Mouse (Mus musculus) induced T-regulatory cell, adult 2 months (primary cell): Measurements from ENCODE around the gene Rpl41.
"Not testable (repeated sequence)": the region's sequence is repeated elsewhere in the genome, so short reads cannot be mapped to it uniquely, and the experiment has no call there.

Source experiments
- DNase-seq: peaks from one replicate; pipeline ENCODE4 v3.0.0-alpha.2; 2012; ENCODE audit warnings: low read depth

The Rpl41 gene

DNA sequence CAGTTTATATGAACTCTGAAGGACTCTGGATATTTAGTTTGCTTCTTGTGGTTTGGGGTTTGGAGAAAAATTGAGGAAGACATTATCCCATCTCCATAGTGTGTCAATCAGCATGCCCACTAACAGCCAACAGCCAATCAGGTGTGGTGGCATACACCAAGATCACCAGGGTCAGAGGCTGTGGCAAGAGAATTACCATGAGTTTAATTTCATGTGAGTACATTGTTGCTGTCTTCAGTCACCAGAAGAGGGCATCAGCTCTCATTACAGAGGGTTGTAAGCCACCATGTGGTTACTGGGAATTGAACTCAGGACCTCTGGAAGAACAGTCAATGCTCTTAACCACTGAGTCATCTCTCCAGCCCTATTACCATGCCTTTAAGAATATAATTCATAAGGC lies 7.2 kb upstream of the Rpl41 start:
- peak; percentile 47 for DNase-seq

DNA sequence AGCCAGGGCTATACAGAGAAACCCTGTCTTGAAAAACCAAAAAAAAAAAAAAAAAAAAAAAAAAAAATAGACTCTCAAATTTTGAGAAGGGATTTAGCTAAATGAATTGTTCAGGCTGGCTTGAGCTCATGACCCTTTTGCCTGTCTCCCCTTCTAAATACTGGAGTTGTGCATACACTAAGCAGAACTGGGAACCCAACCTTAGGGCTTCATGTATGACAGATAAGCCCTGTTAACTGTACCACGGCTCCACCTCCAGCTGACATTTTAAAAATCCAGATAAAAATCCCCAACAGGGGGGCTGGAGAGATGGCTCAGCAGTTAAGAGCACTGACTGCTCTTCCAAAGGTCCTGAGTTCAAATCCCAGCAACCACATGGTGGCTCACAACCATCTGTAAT lies 6.5 kb upstream of the Rpl41 start:
- not testable (repeated sequence) for DNase-seq

DNA sequence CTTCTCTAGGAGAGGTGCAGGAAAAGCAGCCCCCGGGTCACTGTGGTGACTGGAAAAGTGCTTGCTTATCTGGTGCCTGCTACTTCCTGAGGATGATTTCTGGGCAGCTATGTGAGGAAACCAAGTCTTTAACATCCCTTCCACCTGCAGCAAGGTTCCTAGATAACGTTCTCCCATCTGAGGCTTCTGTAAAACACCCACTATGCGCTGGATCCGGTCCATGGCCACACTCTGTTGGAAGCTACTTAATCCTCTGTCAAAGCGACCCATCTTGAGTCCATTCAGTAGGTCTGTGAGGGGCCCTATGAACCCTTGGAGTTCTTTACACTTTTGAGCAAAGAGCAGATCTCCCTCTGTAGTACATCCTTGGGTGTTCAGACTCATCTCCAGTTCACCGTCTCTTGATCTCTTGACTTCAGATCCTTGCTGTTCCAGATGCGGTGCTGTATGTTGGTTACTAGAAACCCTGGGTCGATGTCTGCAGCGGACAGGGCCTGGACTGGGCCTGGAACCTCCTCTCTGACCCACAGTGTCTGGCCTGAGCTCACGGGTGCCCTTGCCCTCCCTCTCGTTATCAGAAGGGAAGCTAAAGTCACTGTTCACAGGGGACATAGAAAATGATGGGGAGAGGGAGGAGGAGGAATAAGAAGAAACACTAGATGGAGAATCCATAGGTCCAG lies 1.2 kb upstream of the Rpl41 start:
- DNase-seq = not testable (repeated sequence)

DNA sequence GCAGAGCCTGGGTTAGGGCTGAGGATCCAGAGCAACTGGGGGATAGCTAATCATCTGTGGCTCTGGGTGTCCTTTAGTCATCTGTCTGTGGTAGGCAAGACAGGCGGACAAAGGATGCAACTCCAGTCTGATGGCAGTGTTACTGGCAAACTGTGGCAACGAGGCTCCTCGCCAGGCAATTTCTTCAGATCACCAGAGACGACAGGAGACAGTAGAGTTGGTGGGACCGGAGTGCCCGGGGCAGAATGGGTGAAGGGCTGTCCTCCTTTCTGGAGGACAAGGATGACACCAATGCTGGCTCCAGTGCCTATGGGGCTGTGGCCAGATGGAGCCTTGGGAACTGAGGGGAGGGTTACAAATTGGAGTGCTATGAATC lies 565 bp upstream of the Rpl41 start:
- peak; percentile 45 for DNase-seq

DNA sequence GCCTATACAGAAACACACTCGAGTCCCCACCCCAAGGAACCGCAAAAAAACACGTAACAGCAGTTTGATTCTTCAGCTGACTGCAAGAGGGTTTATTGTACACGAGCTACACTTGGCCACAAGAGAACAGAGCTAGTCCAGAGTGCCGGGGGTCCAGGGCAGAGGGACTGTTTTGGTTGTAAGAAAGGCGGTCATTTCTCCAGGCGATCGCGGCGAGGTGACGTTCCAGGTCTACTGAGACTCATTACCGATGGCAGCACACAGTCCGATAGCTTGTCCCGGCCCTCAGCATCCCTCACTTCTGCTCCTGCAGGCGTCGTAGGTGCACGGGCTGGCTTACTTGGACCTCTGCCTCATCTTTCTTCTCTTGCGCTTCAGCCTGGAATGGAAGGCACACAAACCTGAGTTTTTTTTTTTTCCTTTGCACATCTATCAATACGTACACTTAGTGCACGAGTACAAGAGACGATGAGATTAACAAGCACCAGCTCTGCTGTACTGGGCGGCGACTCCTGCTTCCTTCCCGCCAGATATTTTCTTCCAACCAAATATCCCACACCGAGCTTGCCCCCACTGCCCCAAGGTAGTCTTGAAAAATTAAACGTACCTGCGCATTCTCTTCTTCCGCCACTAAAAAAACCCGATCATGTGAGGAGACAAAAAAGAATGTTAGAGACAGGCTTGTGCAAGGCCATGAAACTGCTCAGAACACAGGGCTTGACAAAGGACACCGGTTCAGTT lies 884 bp downstream of the Rpl41 start:
- DNase-seq = not testable (repeated sequence)

DNA sequence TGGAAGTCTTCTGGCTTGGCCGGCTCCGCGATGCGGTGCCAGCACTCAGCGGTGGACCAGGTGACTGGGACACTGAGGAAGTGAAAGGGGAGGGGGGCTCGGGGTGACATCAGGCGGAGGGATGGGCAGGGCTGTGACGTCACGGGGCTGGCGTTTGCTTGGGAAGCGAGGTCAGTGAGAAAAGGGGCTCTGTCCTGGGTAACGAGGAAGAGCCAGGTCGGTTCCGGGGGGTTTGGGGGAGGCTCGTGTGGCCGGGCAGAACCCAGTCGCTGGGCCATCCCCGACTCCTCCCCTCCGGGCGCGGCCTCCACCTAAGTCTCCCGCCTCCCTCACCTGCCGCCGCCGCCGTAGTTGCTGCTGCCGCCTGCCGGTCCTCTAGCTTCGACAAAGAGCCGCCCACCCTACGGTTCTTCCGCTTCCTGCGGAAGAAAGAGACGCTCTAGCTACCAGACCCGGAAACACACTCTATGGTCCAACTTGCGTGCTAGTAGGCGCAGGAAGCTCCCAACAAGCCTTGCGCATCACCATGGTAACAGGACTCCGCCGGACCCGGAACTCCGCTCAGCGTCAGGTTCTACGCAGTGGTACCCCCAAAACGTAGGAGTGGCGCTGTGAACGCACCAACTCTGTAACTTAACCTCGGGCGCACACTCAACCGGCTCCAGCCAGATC lies 1.6 kb downstream of the Rpl41 start, which contains the start of gene Zc3h10:
Gene Zc3h10 (minus strand): TSS at position 414 of the 672 bp plus-strand sequence.
- DNase-seq = peak; percentile 98

DNA sequence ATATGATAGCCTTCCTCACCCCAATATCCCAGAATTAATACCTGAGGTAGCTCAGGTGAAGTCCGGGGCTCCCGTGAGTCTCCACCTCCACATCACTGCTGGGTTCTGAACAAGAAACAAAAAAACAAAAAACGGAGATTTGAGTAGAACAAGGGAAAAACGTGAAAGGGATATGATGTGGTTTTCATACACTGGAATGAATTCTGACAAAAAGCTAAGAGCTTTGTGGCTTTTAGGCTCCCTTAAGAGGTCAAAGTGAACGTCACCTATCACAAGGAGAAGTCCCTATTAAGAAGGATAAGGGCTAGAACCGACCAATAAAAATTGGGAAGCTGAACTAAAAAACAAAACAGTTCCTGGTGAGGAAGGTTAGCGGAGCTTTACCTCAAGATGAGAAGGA lies 2.3 kb downstream of the Rpl41 start:
- DNase-seq = no peak

DNA sequence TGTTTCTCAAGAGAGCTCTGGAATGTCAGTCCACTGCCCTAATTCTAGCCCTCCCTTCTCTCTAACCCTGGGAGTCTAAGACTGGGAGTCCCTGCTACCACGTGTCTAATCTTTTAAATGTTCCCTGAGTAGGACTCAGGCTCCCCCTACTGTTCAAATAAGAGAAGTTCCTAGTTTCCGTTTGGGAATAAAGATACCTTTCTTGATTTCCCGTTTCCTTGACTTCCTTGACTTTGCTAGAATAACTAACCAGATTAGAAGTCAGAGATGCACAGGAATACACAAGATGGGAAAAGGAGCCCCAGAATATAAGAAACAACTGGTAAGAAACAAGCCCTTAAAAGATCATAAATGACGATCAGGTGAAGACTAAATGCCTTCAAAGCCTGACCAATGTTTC lies 2.7 kb downstream of the Rpl41 start:
- DNase-seq = peak; percentile 85

DNA sequence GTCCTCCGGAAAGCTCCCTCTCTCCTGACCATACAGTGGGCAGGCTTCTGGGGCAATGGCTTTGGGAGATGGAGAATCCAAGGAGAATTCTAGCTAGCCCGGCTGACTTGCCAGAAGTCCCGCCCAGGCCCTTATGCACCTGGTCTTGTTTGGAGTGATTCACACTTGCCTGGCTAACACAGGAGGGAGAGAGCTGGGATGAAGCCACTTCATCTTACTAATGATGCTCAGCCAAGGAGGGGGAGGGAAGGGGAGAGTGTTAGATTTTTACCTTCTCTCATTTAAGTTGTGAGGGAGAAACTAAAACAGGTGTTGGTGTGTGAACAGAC lies 3.6 kb downstream of the Rpl41 start:
- DNase-seq = no peak

DNA sequence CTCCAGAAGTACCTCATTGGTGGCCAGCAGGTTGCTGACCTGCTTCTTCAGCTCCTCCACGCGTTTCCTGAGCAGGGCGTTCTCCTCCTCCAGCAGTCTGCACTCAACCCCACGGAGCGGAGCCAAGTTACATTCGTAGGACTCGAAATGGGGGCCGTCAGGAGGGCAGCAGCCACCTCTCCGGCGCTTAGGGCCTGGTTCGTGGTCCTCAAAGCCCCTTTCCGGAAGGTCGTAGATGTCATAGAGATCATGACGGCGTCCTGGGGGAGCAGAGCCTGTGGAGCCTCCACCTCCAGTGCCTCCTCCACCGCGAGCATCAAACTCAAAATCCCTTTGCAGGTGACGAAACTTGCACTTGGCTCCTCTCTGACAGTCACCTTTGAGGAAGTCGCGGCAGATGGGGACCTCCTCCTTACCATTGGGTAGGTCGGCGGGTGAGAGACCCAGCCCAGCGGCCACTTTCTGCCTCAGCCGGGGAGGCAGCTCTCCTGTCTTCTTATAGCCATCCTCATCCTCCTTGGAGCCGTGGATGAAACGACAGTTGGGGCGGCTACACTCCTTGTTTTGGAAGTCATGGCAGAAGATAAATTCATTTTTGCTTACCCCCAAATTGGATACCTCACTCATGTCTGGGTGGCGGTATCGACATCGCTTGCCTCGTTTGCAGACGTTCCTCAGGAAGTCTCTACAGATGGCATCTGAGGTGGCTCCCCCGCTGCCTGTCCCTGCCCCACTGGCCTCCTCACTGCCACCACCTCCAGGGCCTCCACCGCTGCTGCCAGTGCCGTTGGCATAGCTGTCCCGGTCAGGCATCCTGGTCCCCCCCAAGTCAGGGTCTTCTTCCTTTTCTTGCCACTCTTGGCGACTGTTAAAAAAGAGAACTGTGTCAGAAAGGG lies 4.2 kb downstream of the Rpl41 start:
- DNase-seq = no peak

DNA sequence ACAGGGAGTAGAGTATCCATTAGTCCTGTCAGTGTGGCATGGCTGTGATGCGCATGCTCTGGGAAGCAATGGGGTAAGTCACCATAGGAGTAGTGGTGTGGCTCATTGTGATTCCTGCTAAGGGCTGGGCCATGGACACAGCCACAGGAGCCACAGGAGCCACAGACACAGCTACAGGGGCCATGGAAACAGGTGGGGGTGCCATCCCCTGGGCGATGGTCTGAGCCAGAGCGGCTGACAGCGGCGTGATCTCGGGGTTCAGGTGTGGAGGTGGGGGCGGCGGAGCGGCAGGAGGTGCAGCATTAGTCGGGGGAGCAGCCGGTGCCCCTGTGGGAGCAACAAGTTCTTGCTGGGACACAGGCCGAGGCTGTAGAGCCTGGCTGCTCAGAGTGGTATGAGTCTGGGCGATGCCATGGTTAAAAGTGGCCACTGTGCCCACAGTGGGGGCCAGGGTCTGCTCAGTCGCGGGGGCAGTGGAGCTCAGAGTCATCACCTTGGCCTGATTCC lies 4.9 kb downstream of the Rpl41 start:
- no peak for DNase-seq

DNA sequence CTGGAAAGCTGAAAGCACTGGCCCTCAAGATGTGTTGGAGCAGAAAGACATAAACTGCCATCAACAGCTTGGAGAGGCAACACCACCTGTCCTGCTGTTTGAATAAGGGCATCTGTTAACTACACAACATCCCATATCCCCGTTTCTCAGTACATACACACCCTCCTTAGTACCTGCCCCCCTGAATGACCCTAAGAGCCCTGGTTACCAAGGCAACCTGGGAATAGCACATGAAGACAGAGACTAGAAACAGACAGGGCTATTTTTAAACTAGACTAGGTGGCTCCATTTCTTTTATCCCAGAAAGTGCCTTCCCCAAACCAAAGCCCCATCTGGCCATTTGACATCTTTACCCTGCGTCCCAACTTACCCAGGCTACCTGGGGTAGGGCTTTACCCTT lies 6.0 kb downstream of the Rpl41 start:
- DNase-seq = no peak

DNA sequence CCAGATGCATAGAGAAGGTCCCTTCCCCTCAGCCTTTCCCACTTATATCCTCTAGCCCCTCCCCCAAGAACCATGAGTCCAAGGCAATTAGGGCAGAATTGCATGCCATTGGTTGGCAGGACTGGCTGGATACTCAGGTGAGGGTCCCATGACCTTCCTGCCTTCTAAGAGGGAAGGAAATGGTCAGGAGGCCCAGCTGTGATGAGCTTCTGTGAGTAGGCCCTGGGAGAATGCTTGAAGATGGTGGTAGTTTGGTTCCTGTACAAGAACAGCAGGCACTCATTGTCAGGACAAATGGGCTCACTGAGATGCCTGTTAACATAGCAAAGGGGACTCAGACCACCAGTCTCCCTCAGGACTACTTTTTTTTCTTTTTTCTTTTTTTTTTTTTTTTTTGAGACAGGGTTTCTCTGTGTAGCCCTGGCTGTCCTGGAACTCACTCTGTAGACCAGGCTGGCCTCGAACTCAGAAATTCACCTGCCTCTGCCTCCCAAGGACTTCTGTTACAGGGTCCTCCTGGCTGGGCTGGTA lies 10.7 kb downstream of the Rpl41 start:
- DNase-seq = no peak

DNA sequence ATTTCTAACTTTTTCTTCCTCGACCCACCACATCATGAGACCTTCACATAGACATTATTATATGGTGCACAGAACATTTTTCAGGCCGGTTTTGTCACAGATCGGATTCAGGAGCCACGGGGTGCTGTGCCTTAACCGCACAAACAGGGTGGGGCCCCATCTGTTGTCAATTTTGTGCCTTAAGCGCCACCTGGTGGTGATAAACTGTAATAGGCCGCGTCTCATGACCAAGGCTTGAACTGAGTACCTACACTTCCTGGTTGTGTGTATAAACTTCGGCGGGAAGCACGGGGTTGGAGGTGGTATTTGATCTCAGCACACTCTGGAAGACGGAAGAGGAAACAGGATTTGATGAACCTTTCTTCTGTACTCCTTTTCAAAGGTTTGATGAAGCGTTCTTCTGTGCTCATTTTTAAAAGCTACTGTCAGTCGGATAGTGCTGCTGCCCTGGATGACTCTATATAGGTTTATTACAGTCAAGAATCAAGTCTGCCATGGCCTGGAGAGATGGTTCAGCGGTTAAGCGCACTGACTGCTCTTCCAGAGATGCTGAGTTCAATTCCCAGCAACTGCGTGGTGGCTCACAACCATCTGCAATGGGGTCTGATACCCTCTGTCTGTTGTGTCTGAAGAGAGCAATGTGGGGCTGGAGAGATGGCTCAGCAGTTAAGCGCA lies 12.7 kb downstream of the Rpl41 start:
- peak; percentile 99 for DNase-seq

DNA sequence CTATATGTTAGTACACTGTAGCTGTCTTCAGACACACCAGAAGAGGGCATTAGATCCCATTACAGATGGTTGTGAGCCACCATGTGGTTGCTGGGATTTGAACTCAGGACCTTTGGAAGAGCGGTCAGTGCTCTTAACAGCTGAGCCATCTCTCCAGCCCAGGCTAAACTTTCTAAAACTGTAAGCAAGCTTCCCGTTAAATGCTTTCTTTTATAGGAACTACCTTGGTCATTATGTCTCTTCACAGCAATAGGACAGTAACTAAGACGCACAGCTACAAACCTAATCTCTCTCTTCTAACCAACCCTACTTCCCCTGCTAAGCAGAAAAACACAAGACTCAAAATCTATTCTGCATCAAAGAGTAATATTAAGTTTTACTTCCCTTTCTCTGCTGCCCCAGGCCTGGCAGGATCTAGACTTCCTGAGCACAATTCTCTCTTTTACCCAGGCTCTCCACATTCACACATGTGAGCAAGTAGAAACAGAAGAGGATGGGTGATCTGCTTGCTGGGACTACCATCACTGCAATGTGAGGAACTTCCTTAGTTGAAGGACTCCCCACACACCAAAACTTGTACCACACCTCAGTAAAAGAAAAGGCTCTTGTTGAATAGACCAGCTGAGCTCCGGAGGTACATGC lies 13.4 kb downstream of the Rpl41 start:
- no peak for DNase-seq

DNA sequence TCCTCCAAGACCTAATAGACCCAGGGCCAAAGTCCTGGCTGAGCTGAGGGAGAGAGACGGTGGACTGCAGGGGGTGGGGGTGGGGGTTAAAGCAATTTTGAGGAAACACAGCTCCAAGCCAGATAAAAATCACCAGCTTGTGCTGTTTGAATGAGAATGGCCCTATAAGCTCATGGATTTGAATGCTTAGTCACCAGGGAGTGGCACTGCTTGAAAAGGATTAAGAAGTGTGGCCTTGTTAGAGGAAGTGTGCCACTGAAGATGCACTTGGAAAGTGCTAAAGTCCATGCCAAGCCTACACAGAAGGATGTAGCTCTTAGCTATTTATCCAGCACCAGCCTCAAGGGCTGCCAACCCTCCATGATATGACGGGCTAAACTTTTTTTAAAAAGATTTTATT lies 13.9 kb downstream of the Rpl41 start:
- no peak for DNase-seq

DNA sequence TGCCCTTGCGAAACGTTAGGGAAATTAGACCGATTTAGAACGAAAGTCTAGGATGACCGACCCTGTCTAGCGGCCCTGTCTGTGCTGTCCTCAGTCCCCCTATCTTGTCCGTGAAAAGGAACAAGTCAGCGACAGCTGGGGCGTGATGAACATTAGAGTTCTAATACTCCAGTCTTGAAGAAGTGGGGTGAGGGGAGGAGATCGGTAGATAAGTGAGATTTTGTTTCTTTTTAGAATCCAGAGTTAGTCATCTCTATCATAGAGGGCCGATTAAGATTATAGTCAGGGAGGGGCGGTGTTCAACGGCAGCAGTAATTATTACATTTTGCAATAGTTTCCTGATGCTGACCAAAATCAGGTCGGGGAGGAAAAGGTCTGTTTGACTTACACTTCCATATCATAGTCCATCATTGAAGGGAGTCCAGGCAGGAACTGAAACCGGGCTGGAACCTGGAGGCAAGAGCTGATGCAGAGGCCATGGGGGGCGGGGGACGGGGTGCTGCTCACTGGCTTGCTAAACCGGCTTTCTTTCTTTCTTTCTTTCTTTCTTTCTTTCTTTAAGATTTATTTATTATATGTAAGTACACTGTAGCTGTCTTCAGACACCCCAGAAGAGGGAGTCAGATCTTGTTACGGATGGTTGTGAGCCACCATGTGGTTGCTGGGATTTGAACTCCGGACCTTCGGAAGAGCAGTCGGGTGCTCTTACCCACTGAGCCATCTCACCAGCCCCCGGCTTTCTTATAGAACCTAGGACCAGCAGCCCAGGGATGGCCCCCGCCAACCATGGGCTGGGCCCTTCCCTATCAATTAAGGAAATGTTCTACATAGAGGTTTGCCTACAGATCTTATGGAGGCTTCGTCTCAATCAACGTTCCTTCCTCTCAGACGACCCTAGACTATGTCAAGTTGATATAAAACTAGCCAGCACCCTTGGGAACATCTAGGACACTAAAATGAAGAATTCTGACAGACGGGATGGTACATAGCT lies 22.4 kb downstream of the Rpl41 start:
- DNase-seq = no peak

DNA sequence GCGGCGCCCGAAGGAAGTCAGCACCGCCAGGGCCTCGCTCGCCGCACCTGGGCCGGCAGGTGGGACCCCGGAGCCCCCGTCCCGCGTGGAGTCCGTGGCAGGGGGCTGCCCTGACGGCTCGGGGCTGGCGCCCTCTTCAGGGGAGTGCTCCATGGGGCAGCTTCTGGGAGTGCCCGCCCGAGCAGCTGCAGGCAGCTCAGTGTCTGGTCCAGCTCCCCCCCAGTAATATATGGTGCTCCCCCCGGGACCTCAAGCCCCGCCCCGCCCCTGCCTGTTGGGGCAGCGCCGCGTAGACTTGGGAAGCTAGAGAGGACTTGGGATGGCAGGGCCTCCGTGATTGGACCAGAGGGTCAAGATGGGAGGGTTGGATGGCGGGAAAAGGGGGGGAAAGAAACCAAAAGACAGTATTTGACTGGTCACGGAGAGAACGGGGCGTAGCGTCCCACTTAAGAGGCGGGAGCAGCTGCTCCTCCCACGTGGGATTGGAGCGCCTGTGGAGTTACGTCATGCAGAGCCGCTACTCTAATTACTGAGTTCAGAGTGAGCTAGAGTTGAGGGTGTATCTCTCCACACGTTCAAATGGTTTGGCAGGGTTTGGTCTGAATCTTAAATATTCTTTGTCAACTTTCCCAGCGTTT lies 23.3 kb downstream of the Rpl41 start, which contains the start of gene Esyt1:
Gene Esyt1 (minus strand): TSS at position 201 of the 638 bp plus-strand sequence.
- DNase-seq = peak; percentile 98
